Mouse (Mus musculus) kidney, embryonic 14.5 days (tissue): Measurements from ENCODE around the gene Xxylt1. TPM values are rescaled to one million over a fixed set of nuclear protein-coding genes. Genes with fewer than 3 reads are reported as not detected.

Source experiments
- ATAC-seq: fragments of 200-750 bp; cut with Nextera tagmentation; 2 replicates; pipeline ENCODE4 v1.8.0; 2017; ENCODE audit warnings: moderate number of reproducible peaks, mild to moderate bottlenecking, moderate TSS enrichment, moderate library complexity; ENCODE audit not compliant: low FRiP score, low TSS enrichment
- H3K27ac ChIP-seq: fragments of 300-500 bp; sonication (generic); 2 replicates; pipeline ENCODE4 v1.5.1; 2014; ENCODE audit warnings: low read depth, mild to moderate bottlenecking, low read length, moderate library complexity, mixed read lengths
- H3K27me3 ChIP-seq: fragments of 300-500 bp; sonication (generic); 2 replicates; pipeline ENCODE4 v1.6.1; 2014; ENCODE audit warnings: mild to moderate bottlenecking, low read length; ENCODE audit not compliant: control insufficient read depth, insufficient read depth
- H3K36me3 ChIP-seq: fragments of 300-500 bp; sonication (generic); 2 replicates; pipeline ENCODE4 v1.6.1; 2014; ENCODE audit warnings: low read length, mixed read lengths; ENCODE audit not compliant: control insufficient read depth, insufficient read depth
- H3K4me1 ChIP-seq: fragments of 300-500 bp; sonication (generic); 2 replicates; pipeline ENCODE4 v1.6.1; 2014; ENCODE audit warnings: low read length, mixed read lengths; ENCODE audit not compliant: control insufficient read depth, insufficient read depth
- H3K4me2 ChIP-seq: fragments of 300-500 bp; sonication (generic); replicated peaks from 2 replicates; pipeline ENCODE4 v1.6.1; 2014; ENCODE audit warnings: low read depth, mild to moderate bottlenecking, low read length
- H3K4me3 ChIP-seq: fragments of 300-500 bp; sonication (generic); 2 replicates; pipeline ENCODE4 v1.5.1; 2014; ENCODE audit warnings: mild to moderate bottlenecking, low read length
- H3K9ac ChIP-seq: fragments of 300-500 bp; sonication (generic); 2 replicates; pipeline ENCODE4 v1.6.1; 2014; ENCODE audit warnings: low read depth, mild to moderate bottlenecking, low read length, moderate library complexity
- H3K9me3 ChIP-seq: fragments of 300-500 bp; sonication (generic); 2 replicates; pipeline ENCODE4 v1.6.1; 2016; ENCODE audit warnings: low read length; ENCODE audit not compliant: control insufficient read depth
- WGBS: fragments of 180-500 bp; shearing (Covaris S2); extraction: QIAGEN DNeasy Blood & Tissue Kit; methylation state at CpG from one replicate; pipeline ENCODE4 v1.1.7; 2014; 5-methylcytosine and 5-hydroxymethylcytosine counted together
- polyA plus RNA-seq: library from polyadenylated mRNA; unstranded; fragments of >200 nt; fragmentation: Nextera tagmentation; extraction: Ambion mirVana; gene quantifications from 2 replicates; pipeline ENCODE4 v1.2.1, GENCODE M21; 2014

Gene Xxylt1
- polyA plus RNA-seq, 1 experiment from 2014 or later = 28.6 TPM

- WGBS = 74% methylated on average over 7 of the region's 7 CpGs
- Histone ChIP-seq H3K4me1 (peaks cover 4% of the 10 kb centered on the region; the same call in 1 of the 2 replicates), H3K27me3 (no peaks in the 10 kb centered on the region), H3K4me3 (no peak overlapping the region), H3K9me3 (no peaks in the 10 kb centered on the region), H3K4me2 (no peak overlapping the region), H3K27ac (no peak overlapping the region), H3K36me3 (no peaks in the 10 kb centered on the region), H3K9ac (no peak overlapping the region)
- no peak for ATAC-seq
Measured at GRCm38 (mm10) chr16:31052177-31052726, 29.0 kb downstream of the Xxylt1 start.

- WGBS = 84% methylated on average over 7 of the region's 7 CpGs
- no peak for ATAC-seq
Measured at GRCm38 (mm10) chr16:31050701-31051100, 30.5 kb downstream of the Xxylt1 start.

DNA sequence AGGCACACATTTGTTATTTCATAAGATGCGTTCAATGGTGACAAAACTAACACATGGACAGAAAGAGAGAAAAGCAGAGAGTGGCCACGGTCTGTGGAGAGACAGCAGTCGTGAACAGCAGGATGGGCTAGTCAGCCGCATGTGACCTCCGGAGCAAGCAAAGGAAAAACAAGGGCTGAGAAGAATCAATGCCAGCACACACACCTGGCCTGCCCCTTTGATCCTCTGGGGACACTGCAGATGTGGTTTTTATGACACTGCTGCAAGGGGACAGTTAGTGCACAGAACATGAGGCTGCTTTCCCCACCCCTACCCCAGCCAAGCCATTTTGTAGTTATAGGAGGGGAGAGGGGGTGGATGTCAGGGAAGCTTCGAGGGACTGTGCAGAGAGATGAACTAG is 33.0 kb downstream of the Xxylt1 start:
- Histone ChIP-seq H3K9me3 (no peaks in the 10 kb centered on the region), H3K4me1 (peaks cover 4% of the 10 kb centered on the region; the same call in 1 of the 2 replicates), H3K27ac (no peak overlapping the region), H3K4me2 (no peak overlapping the region), H3K36me3 (no peaks in the 10 kb centered on the region), H3K27me3 (no peaks in the 10 kb centered on the region), H3K9ac (no peak overlapping the region), H3K4me3 (no peak overlapping the region)
- no peak for ATAC-seq
- 59% methylated on average over 6 of the region's 6 CpGs for WGBS

More at GRCm38 (mm10) chr16:31050701-31051100, 30.5 kb downstream of the Xxylt1 start:
- Histone ChIP-seq H3K4me1 (peaks cover 4% of the 10 kb centered on the region; the same call in 1 of the 2 replicates), H3K27ac (no peak overlapping the region), H3K27me3 (no peaks in the 10 kb centered on the region), H3K9ac (no peak overlapping the region), H3K4me3 (no peak overlapping the region), H3K4me2 (no peak overlapping the region), H3K36me3 (no peaks in the 10 kb centered on the region), H3K9me3 (no peaks in the 10 kb centered on the region)

GRCm38 (mm10) chr16:31047186-31047898 is 33.9 kb downstream of the Xxylt1 start:
- 77% methylated on average over 10 of the region's 10 CpGs for WGBS

DNA sequence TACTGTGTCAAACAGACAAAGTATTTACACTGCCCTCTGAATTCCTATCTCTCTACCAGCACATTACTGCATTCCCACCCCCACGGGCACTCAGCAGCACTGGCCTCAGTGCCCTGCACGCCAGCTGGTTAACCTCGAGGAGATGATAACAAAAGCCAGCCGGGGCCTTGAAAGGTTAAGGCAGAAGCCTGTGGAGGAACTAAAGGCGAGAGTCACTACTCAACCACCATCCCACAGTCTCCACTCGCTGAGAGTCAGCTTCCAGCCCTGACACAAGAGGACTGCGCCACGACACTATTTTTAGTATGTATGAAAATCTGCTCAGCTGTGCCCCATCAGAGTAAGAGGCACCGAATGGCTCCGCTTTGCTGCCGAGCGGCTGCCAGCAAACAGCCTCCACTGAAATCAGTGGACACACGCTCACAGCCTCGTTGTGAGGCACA is 35.0 kb downstream of the Xxylt1 start:
- Histone ChIP-seq H3K36me3 (no peaks in the 10 kb centered on the region), H3K4me2 (no peak overlapping the region), H3K9me3 (0 out of 2 replicates have a peak, but pooled peaks cover 2% of the 10 kb centered on the region), H3K4me1 (no peaks in the 10 kb centered on the region), H3K9ac (no peak overlapping the region), H3K27me3 (no peaks in the 10 kb centered on the region), H3K27ac (no peak overlapping the region), H3K4me3 (no peak overlapping the region)
- no peak for ATAC-seq
- 63% methylated on average over 14 of the region's 14 CpGs for WGBS

More at GRCm38 (mm10) chr16:31047186-31047898, 33.9 kb downstream of the Xxylt1 start:
- H3K9ac ChIP-seq = no peak overlapping the region
- no peak for ATAC-seq
- no peak overlapping the region for H3K4me3 ChIP-seq
- no peaks in the 10 kb centered on the region for H3K4me1 ChIP-seq
- H3K27me3 ChIP-seq = no peaks in the 10 kb centered on the region
- no peak overlapping the region for H3K4me2 ChIP-seq
- H3K36me3 ChIP-seq = no peaks in the 10 kb centered on the region
- no peaks in the 10 kb centered on the region for H3K9me3 ChIP-seq
- no peak overlapping the region for H3K27ac ChIP-seq

DNA sequence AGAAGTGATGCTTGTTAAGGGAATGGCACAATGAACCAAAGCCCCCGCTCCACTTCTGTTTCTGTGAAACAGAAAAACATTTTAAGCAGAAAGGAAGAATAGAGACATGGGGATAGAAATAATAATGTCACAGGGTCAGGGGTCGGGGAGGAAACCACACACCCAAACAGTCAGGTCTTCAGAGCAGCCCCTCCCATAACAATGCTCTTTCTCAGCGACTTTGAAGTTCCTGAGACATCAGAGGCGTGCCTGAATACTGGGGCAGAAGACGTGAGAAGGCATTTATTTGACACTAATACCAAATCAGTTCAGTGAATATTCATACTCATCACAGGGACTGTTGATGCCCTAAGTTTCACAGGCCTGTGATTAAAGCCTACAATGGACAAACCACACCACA is 36.0 kb downstream of the Xxylt1 start:
- H3K4me3 ChIP-seq = no peak overlapping the region
- ATAC-seq = no peak

GRCm38 (mm10) chr16:31043136-31043535 is 38.1 kb downstream of the Xxylt1 start:
- no peaks in the 10 kb centered on the region for H3K27me3 ChIP-seq
- H3K9me3 ChIP-seq = 0 out of 2 replicates have a peak, but pooled peaks cover 2% of the 10 kb centered on the region
- WGBS = 69% methylated on average over 5 of the region's 5 CpGs
- H3K4me1 ChIP-seq = 0 out of 2 replicates have a peak, but pooled peaks cover 5% of the 10 kb centered on the region
- H3K4me2 ChIP-seq = no peak overlapping the region
- H3K27ac ChIP-seq = no peak overlapping the region
- no peak overlapping the region for H3K9ac ChIP-seq
- H3K36me3 ChIP-seq = no peaks in the 10 kb centered on the region
- no peak overlapping the region for H3K4me3 ChIP-seq
- no peak for ATAC-seq

More for the DNA sequence above, 36.0 kb downstream of the Xxylt1 start:
- Histone ChIP-seq H3K9ac (no peak overlapping the region), H3K4me1 (0 out of 2 replicates have a peak, but pooled peaks cover 2% of the 10 kb centered on the region), H3K4me2 (no peak overlapping the region), H3K27ac (no peak overlapping the region), H3K36me3 (no peaks in the 10 kb centered on the region), H3K9me3 (0 out of 2 replicates have a peak, but pooled peaks cover 2% of the 10 kb centered on the region), H3K27me3 (no peaks in the 10 kb centered on the region)
- 60% methylated on average over 5 of the region's 5 CpGs for WGBS

DNA sequence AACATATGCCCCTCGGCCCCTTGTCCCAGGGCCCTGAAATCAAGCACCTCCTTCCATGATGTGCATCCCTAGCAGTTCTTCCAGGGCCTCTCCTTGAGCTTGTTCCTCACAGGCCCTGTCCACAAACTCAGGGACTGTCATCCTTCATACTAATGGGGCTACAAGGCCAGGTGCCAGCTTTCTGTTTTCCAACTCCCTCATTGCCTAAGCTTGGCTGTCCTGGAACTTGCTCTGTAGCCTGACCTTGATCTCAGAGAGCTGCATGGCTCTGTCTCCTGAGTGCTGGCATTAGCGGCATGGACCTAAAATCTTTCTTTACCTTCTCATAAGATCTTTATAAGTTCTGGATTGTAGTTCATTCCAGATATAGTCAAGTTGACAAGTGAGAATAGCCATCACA is 39.7 kb downstream of the Xxylt1 start:
- no peaks in the 10 kb centered on the region for H3K27me3 ChIP-seq
- no peak overlapping the region for H3K4me2 ChIP-seq
- 97% methylated on average over 2 of the region's 2 CpGs for WGBS
- H3K9me3 ChIP-seq = 0 out of 2 replicates have a peak, but pooled peaks cover 2% of the 10 kb centered on the region
- no peaks in the 10 kb centered on the region for H3K36me3 ChIP-seq
- 0 out of 2 replicates have a peak, but pooled peaks cover 5% of the 10 kb centered on the region for H3K4me1 ChIP-seq
- H3K9ac ChIP-seq = no peak overlapping the region
- no peak overlapping the region for H3K27ac ChIP-seq
- no peak overlapping the region for H3K4me3 ChIP-seq
- no peak for ATAC-seq
